Mouse (Mus musculus): Measurements from ENCODE around the gene Wasl. TPM values are rescaled to one million over a fixed set of nuclear protein-coding genes. Genes with fewer than 3 reads are reported as not detected.

The Wasl gene
- polyA plus RNA-seq, 1 experiment, result 62.3 TPM

DNA sequence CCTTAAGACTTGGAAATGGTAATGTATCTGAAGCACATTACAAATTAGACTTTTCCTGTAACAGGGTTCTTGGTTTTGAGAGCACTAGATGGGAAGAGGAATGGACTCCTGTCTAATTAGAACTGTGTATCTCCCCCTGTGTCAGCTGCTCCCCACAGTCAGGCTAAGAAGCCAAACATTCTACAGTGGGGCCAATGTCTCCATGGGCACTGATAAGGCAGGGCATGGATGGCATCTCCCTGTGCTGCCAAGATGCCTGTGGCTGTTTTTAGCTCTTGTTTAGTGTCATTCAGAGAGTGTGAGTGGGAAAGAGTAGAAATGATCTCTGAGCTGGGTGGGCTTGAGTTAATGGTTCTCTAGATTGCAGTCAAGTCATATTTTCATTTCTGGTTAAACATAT lies 91.5 kb downstream of the Wasl start:
- no peak overlapping the region for H3K4me3 ChIP-seq (ENCODE audit: low read depth, low read length)

DNA sequence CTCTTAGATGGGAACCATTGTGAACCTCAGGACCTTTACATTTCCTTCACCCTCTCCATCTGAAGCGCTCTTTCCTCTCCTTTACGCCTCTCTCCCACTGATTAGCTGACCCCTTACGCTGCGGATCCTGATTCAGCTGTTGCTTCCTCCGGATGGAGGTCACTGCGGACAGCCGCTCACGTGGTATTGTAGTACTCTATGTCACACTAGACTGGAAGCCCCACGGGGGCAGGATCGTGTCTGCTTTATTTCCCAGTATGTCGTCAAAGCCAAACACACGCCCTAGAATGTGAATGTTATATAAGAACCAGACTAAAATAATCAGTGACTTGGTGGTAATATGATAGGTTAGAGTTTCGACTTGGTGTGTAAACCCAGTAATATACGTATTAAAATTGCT lies 92.4 kb downstream of the Wasl start:
- H3K4me1 ChIP-seq (ENCODE audit: control insufficient read depth, insufficient read depth, low read length), result no peaks in the 10 kb centered on the region
- no peak overlapping the region for H3K4me3 ChIP-seq (ENCODE audit: low read depth, low read length)
- H3K27me3 ChIP-seq (ENCODE audit: control insufficient read depth, insufficient read depth, low read length, poor library complexity, severe bottlenecking), result no peaks in the 10 kb centered on the region
- H3K36me3 ChIP-seq (ENCODE audit: control insufficient read depth, insufficient read depth, low read length, poor library complexity, severe bottlenecking), result no peaks in the 10 kb centered on the region
- H3K9ac ChIP-seq (ENCODE audit: low read depth, poor library complexity, severe bottlenecking), result no peak overlapping the region
- no peak overlapping the region for H3K27ac ChIP-seq (ENCODE audit: insufficient read depth, low read length)
- H3K9me3 ChIP-seq (replicated peaks; ENCODE audit: control insufficient read depth, insufficient read depth, low read length, poor library complexity, severe bottlenecking), result peaks cover 3% of the 10 kb centered on the region; the same call in 1 of the 2 replicates
- no peak for TF ChIP-seq CTCF (IDR thresholded peaks at IDR 0.05; ENCODE audit: low read depth, low read length)
- TF ChIP-seq EP300 (IDR thresholded peaks at IDR 0.05; ENCODE audit: insufficient read depth, low read depth, low read length), result no peak
- no peak for TF ChIP-seq POLR2A (IDR thresholded peaks at IDR 0.05; ENCODE audit: insufficient read depth, low read length)

More for the DNA sequence above, 91.5 kb downstream of the Wasl start:
- no peak for TF ChIP-seq EP300 (IDR thresholded peaks at IDR 0.05; ENCODE audit: insufficient read depth, low read depth, low read length)
- no peak for TF ChIP-seq CTCF (IDR thresholded peaks at IDR 0.05; ENCODE audit: low read depth, low read length)
- no peak for TF ChIP-seq POLR2A (IDR thresholded peaks at IDR 0.05; ENCODE audit: insufficient read depth, low read length)
- H3K9me3 ChIP-seq (replicated peaks; ENCODE audit: control insufficient read depth, insufficient read depth, low read length, poor library complexity, severe bottlenecking), result peaks cover 3% of the 10 kb centered on the region; the same call in 1 of the 2 replicates
- no peaks in the 10 kb centered on the region for H3K4me1 ChIP-seq (ENCODE audit: control insufficient read depth, insufficient read depth, low read length)
- no peaks in the 10 kb centered on the region for H3K27me3 ChIP-seq (ENCODE audit: control insufficient read depth, insufficient read depth, low read length, poor library complexity, severe bottlenecking)
- H3K27ac ChIP-seq (ENCODE audit: insufficient read depth, low read length), result no peak overlapping the region
- no peak overlapping the region for H3K9ac ChIP-seq (ENCODE audit: low read depth, poor library complexity, severe bottlenecking)
- H3K36me3 ChIP-seq (ENCODE audit: control insufficient read depth, insufficient read depth, low read length, poor library complexity, severe bottlenecking), result no peaks in the 10 kb centered on the region

DNA sequence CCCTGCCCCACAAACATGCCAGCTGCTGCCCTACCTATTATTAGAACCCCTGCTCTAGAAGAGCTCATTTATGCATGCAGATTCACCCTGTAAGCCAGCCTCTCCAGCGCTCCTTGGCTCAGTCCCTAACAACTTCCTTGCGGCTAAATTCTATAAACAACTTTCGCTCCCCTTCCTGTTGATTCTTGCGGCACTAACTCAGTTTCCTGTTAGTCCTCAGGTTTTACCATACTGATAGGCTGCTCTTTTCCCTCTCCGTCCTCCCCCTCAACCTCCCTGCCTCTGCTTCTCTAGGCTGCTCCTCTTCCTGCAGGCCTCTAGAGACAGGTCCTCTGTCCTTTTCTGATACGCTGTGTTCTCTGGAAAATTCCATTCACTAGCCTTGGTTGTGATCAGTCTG lies 93.7 kb downstream of the Wasl start:
- H3K27ac ChIP-seq (ENCODE audit: insufficient read depth, low read length), result no peak overlapping the region
- peaks cover 3% of the 10 kb centered on the region; the same call in 1 of the 2 replicates for H3K9me3 ChIP-seq (replicated peaks; ENCODE audit: control insufficient read depth, insufficient read depth, low read length, poor library complexity, severe bottlenecking)
- no peak for TF ChIP-seq EP300 (IDR thresholded peaks at IDR 0.05; ENCODE audit: insufficient read depth, low read depth, low read length)
- TF ChIP-seq CTCF (IDR thresholded peaks at IDR 0.05; ENCODE audit: low read depth, low read length), result no peak
- no peak for TF ChIP-seq POLR2A (IDR thresholded peaks at IDR 0.05; ENCODE audit: insufficient read depth, low read length)
- H3K27me3 ChIP-seq (ENCODE audit: control insufficient read depth, insufficient read depth, low read length, poor library complexity, severe bottlenecking), result no peaks in the 10 kb centered on the region
- no peak overlapping the region for H3K9ac ChIP-seq (ENCODE audit: low read depth, poor library complexity, severe bottlenecking)
- no peak overlapping the region for H3K4me3 ChIP-seq (ENCODE audit: low read depth, low read length)
- no peaks in the 10 kb centered on the region for H3K36me3 ChIP-seq (ENCODE audit: control insufficient read depth, insufficient read depth, low read length, poor library complexity, severe bottlenecking)
- H3K4me1 ChIP-seq (ENCODE audit: control insufficient read depth, insufficient read depth, low read length), result no peaks in the 10 kb centered on the region

DNA sequence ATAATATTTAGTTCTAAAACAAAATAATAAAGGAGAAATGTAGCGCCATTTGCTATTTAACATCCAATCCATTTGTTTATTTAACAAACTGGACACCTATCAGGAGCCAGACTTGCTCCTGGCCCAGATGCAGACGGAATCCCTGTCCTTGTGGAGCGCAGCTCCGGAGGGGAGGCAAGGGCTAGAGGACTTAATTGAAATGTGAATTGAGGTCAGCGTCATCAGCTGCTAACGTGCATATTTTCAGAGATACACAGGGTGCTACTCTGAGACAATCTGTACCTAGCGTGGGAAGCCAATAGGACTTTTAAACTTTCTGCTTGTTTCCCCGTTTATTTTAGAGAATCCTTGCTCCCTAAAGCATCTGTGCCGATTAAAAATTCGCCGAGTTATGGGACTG lies 94.5 kb downstream of the Wasl start:
- no peaks in the 10 kb centered on the region for H3K27me3 ChIP-seq (ENCODE audit: control insufficient read depth, insufficient read depth, low read length, poor library complexity, severe bottlenecking)
- H3K27ac ChIP-seq (ENCODE audit: insufficient read depth, low read length), result no peak overlapping the region
- no peak for TF ChIP-seq CTCF (IDR thresholded peaks at IDR 0.05; ENCODE audit: low read depth, low read length)
- no peak for TF ChIP-seq POLR2A (IDR thresholded peaks at IDR 0.05; ENCODE audit: insufficient read depth, low read length)
- TF ChIP-seq EP300 (IDR thresholded peaks at IDR 0.05; ENCODE audit: insufficient read depth, low read depth, low read length), result no peak
- no peak overlapping the region for H3K9ac ChIP-seq (ENCODE audit: low read depth, poor library complexity, severe bottlenecking)
- no peaks in the 10 kb centered on the region for H3K36me3 ChIP-seq (ENCODE audit: control insufficient read depth, insufficient read depth, low read length, poor library complexity, severe bottlenecking)
- H3K4me1 ChIP-seq (ENCODE audit: control insufficient read depth, insufficient read depth, low read length), result no peaks in the 10 kb centered on the region
- H3K4me3 ChIP-seq (ENCODE audit: low read depth, low read length), result no peak overlapping the region
- peaks cover 3% of the 10 kb centered on the region; the same call in 1 of the 2 replicates for H3K9me3 ChIP-seq (replicated peaks; ENCODE audit: control insufficient read depth, insufficient read depth, low read length, poor library complexity, severe bottlenecking)

DNA sequence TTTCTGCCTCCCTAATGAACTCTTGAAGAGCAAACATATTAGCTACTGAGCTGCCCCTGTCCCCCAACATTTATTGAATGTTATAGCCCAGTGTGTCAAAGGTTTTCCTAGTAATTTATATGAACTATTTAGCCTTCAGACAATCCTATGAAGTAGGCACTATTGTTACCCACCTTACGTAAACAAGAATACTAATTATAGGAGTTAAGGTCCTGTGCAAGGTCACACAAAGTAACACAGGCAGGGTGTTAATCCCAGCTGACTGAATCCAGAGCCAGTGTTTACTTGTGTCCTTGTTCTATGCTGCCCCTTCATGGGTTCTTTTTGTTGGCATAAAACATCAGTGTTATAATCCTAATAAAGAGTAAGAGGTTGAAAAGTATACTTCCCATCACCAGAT lies 95.1 kb downstream of the Wasl start:
- H3K4me1 ChIP-seq (ENCODE audit: control insufficient read depth, insufficient read depth, low read length), result no peaks in the 10 kb centered on the region
- no peak overlapping the region for H3K27ac ChIP-seq (ENCODE audit: insufficient read depth, low read length)
- H3K9ac ChIP-seq (ENCODE audit: low read depth, poor library complexity, severe bottlenecking), result no peak overlapping the region
- no peak overlapping the region for H3K4me3 ChIP-seq (ENCODE audit: low read depth, low read length)
- H3K9me3 ChIP-seq (replicated peaks; ENCODE audit: control insufficient read depth, insufficient read depth, low read length, poor library complexity, severe bottlenecking), result peaks cover 3% of the 10 kb centered on the region; the same call in 1 of the 2 replicates
- TF ChIP-seq EP300 (IDR thresholded peaks at IDR 0.05; ENCODE audit: insufficient read depth, low read depth, low read length) (no peak), POLR2A (IDR thresholded peaks at IDR 0.05; ENCODE audit: insufficient read depth, low read length) (no peak), CTCF (IDR thresholded peaks at IDR 0.05; ENCODE audit: low read depth, low read length) (no peak)
- H3K27me3 ChIP-seq (ENCODE audit: control insufficient read depth, insufficient read depth, low read length, poor library complexity, severe bottlenecking), result no peaks in the 10 kb centered on the region
- no peaks in the 10 kb centered on the region for H3K36me3 ChIP-seq (ENCODE audit: control insufficient read depth, insufficient read depth, low read length, poor library complexity, severe bottlenecking)

DNA sequence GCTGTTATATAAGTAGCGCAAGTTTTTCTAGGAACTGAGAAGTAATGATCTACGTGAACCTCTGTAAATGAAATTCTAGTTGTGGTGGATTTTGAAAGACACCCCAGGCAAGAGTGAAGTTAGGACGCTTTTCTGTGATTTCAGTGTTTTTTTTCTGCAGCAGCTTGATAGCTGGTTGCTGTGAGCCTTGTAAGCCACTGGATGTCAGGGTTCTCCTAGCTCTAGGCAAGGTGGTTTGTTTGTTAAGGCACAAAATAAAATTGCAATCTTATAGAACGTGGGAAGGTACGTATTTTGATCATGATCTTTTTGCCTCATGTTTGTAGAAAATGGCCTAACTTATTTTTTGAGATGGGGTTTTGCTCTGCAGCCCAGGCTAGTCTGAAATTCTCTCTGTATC lies 95.8 kb downstream of the Wasl start:
- no peaks in the 10 kb centered on the region for H3K4me1 ChIP-seq (ENCODE audit: control insufficient read depth, insufficient read depth, low read length)
- no peak overlapping the region for H3K27ac ChIP-seq (ENCODE audit: insufficient read depth, low read length)
- H3K27me3 ChIP-seq (ENCODE audit: control insufficient read depth, insufficient read depth, low read length, poor library complexity, severe bottlenecking), result no peaks in the 10 kb centered on the region
- no peaks in the 10 kb centered on the region for H3K36me3 ChIP-seq (ENCODE audit: control insufficient read depth, insufficient read depth, low read length, poor library complexity, severe bottlenecking)
- H3K9ac ChIP-seq (ENCODE audit: low read depth, poor library complexity, severe bottlenecking), result no peak overlapping the region
- TF ChIP-seq CTCF (IDR thresholded peaks at IDR 0.05; ENCODE audit: low read depth, low read length), result no peak
- no peak for TF ChIP-seq EP300 (IDR thresholded peaks at IDR 0.05; ENCODE audit: insufficient read depth, low read depth, low read length)
- no peak for TF ChIP-seq POLR2A (IDR thresholded peaks at IDR 0.05; ENCODE audit: insufficient read depth, low read length)
- no peaks in the 10 kb centered on the region for H3K9me3 ChIP-seq (replicated peaks; ENCODE audit: control insufficient read depth, insufficient read depth, low read length, poor library complexity, severe bottlenecking)
- no peak overlapping the region for H3K4me3 ChIP-seq (ENCODE audit: low read depth, low read length)
